Mouse (Mus musculus) E14TG2a.4 (cell line): Measurements from ENCODE around the gene Pde2a.

Experiments
- H3K27me3 ChIP-seq: 2 replicates; pipeline ENCODE4 v1.6.1; 2014; ENCODE audit warnings: low read length, control low read depth; ENCODE audit not compliant: insufficient read depth
- H3K36me3 ChIP-seq: 2 replicates; pipeline ENCODE4 v1.6.1; 2014; ENCODE audit warnings: low read length, control low read depth; ENCODE audit not compliant: insufficient read depth
- H3K4me1 ChIP-seq: replicated peaks from 2 replicates; pipeline ENCODE4 v1.6.1; 2014; ENCODE audit warnings: low read depth, low read length, control low read depth
- H3K4me3 ChIP-seq: replicated peaks from 2 replicates; pipeline ENCODE4 v1.5.1; 2014; ENCODE audit warnings: mild to moderate bottlenecking, low read length
- H3K9me3 ChIP-seq: 2 replicates; pipeline ENCODE4 v1.6.1; 2014; ENCODE audit warnings: low read length, control low read depth
- CTCF ChIP-seq: conservative IDR thresholded peaks from 2 replicates; pipeline ENCODE4 v1.5.1; 2014; ENCODE audit warnings: low read length
- NANOG ChIP-seq: IDR thresholded peaks from 2 replicates; pipeline ENCODE4 v1.6.1; 2014; ENCODE audit warnings: borderline replicate concordance, low read length, mixed read lengths
- POU5F1 ChIP-seq: IDR thresholded peaks from 2 replicates; pipeline ENCODE4 v1.6.1; 2014; ENCODE audit warnings: low read length, borderline replicate concordance

Pde2a gene

GRCm38 (mm10) chr7:101478099-101478498 is 56.6 kb downstream of the Pde2a start:
- H3K9me3 ChIP-seq, result peaks cover 6% of the 10 kb centered on the region; the same call in 1 of the 2 replicates
- no peaks in the 10 kb centered on the region for H3K36me3 ChIP-seq
- no peak for TF ChIP-seq NANOG
- TF ChIP-seq CTCF, result no peak
- TF ChIP-seq POU5F1, result no peak

GRCm38 (mm10) chr7:101479841-101480240 is 58.4 kb downstream of the Pde2a start:
- no peaks in the 10 kb centered on the region for H3K36me3 ChIP-seq
- H3K4me1 ChIP-seq, result peaks cover 29% of the 10 kb centered on the region
- peaks cover 6% of the 10 kb centered on the region; the same call in 1 of the 2 replicates for H3K9me3 ChIP-seq
- peaks cover 26% of the 10 kb centered on the region for H3K27me3 ChIP-seq
- no peak overlapping the region for H3K4me3 ChIP-seq
- TF ChIP-seq CTCF (no peak), POU5F1 (no peak), NANOG (no peak)

More at GRCm38 (mm10) chr7:101478099-101478498, 56.6 kb downstream of the Pde2a start:
- Histone ChIP-seq H3K4me3 (no peak overlapping the region), H3K4me1 (peaks cover 29% of the 10 kb centered on the region), H3K27me3 (peaks cover 14% of the 10 kb centered on the region; the same call in 1 of the 2 replicates)

- Histone ChIP-seq H3K36me3 (no peaks in the 10 kb centered on the region), H3K4me1 (peaks cover 29% of the 10 kb centered on the region), H3K27me3 (peaks cover 23% of the 10 kb centered on the region), H3K4me3 (no peak overlapping the region), H3K9me3 (peaks cover 6% of the 10 kb centered on the region; the same call in 1 of the 2 replicates)
- TF ChIP-seq NANOG (no peak), CTCF (no peak), POU5F1 (no peak)
Measured at GRCm38 (mm10) chr7:101480671-101481070, 59.2 kb downstream of the Pde2a start.

DNA sequence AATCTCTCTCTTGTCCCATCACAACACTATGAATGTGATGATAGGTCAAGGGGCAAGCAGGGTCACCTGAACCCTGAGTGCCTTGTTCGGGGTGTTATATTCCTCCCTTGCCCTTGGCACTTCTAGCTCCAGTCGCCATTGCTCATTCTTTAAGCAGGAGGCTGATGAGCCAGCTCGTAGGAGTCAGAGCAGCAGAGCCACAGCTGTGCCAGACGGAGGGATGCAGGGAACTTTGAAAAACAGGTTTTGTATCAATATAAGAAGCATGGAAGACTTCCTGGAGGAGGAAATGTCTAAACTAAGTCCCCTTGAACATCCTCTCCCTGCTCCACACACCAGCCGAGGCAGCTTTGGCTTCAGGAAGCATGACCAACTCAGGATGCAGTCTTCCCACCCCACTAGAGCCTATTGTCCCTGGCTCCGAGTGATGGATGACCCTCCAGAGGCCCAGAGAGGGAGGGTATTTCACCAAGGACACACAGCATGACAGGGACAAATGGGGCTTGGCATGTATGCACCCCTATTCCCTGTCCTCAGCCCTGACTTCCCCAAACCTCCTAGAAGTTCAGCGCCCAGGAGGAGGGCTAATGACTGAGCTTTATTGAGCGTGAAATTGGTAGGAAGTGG is 60.5 kb downstream of the Pde2a start:
- TF ChIP-seq CTCF, result no peak
- no peak for TF ChIP-seq NANOG
- TF ChIP-seq POU5F1, result no peak
- no peaks in the 10 kb centered on the region for H3K36me3 ChIP-seq
- peaks cover 6% of the 10 kb centered on the region; the same call in 1 of the 2 replicates for H3K9me3 ChIP-seq
- peaks cover 32% of the 10 kb centered on the region for H3K4me1 ChIP-seq
- H3K27me3 ChIP-seq, result peaks cover 14% of the 10 kb centered on the region
- no peak overlapping the region for H3K4me3 ChIP-seq

DNA sequence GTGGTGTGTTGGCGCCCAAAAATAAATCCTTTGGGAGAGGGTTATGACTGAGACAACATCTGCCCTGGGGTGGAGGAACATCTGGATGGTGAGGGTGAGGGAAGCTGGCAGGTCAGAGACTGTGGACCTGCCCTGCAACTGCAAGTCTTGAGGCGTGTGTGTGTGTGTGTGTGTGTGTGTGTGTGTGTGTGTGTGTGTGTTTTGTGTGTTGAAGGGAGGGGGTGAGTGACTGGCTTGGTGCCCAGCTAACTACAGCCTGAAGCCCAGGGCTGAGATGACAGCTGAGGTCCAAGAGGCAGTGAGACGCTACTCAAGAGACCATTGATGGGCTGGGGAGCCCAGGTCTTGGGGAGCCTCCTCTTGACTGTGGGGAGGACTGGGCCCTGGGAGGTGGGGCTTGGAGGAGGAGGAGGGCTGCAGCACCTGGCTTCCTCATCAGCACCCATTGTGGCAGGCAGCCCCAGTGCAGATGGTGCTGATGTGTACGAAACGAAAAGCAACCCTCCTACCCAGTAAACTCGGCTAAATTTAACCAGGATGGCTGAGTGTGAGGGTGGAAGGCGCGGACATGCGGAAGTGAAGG is 61.1 kb downstream of the Pde2a start:
- no peak overlapping the region for H3K4me3 ChIP-seq
- peaks cover 14% of the 10 kb centered on the region for H3K27me3 ChIP-seq
- H3K4me1 ChIP-seq, result peaks cover 37% of the 10 kb centered on the region
- TF ChIP-seq CTCF, result no peak
- TF ChIP-seq NANOG, result no peak
- H3K9me3 ChIP-seq, result peaks cover 6% of the 10 kb centered on the region; the same call in 1 of the 2 replicates
- H3K36me3 ChIP-seq, result no peaks in the 10 kb centered on the region

DNA sequence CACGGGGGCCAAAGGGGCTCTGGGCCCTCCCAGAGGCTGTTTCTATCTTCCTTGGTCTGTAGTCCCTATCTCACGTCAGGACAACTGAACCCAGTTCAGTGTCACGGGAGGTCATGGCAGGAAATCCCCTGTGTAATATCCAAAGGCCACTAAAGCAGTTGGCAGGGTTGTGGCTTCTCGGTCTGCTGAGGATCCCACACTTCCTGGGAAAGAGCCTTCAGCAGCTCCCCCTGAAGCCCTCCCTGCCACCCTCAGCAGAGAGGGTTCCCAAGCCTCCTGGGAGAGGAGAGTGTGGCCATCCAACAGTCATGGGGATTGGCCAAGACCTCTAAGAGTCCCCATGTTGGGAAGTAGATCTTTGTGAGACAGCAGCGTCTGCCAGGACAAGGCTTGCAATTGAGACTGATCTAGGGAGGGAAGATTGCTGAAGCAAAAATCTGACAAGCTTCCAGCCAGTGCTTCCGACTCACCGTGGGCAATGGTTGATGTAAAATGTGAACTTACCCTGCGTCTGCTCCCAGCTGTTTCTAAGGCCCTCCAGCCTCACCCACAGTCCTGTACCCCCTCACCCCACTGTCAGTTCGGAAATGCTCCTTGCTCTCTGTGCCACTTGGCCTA is 62.1 kb downstream of the Pde2a start:
- H3K4me1 ChIP-seq, result peaks cover 27% of the 10 kb centered on the region
- H3K27me3 ChIP-seq, result peaks cover 14% of the 10 kb centered on the region
- H3K9me3 ChIP-seq, result peaks cover 6% of the 10 kb centered on the region; the same call in 1 of the 2 replicates
- no peaks in the 10 kb centered on the region for H3K36me3 ChIP-seq
- TF ChIP-seq NANOG (no peak), POU5F1 (no peak), CTCF (no peak)
- H3K4me3 ChIP-seq, result no peak overlapping the region

- peaks cover 15% of the 10 kb centered on the region; the same call in 1 of the 2 replicates for H3K4me1 ChIP-seq
- no peak for TF ChIP-seq POU5F1
- TF ChIP-seq CTCF, result no peak
- TF ChIP-seq NANOG, result no peak
- H3K27me3 ChIP-seq, result peaks cover 14% of the 10 kb centered on the region
- no peaks in the 10 kb centered on the region for H3K9me3 ChIP-seq
- H3K36me3 ChIP-seq, result no peaks in the 10 kb centered on the region
- H3K4me3 ChIP-seq, result no peak overlapping the region
Measured at GRCm38 (mm10) chr7:101487102-101487501, 65.6 kb downstream of the Pde2a start.

- H3K36me3 ChIP-seq, result no peaks in the 10 kb centered on the region
- H3K27me3 ChIP-seq, result peaks cover 9% of the 10 kb centered on the region
- TF ChIP-seq CTCF, result no peak
- no peak for TF ChIP-seq NANOG
- TF ChIP-seq POU5F1, result no peak
- peaks cover 15% of the 10 kb centered on the region; the same call in 1 of the 2 replicates for H3K4me1 ChIP-seq
- no peak overlapping the region for H3K4me3 ChIP-seq
- H3K9me3 ChIP-seq, result no peaks in the 10 kb centered on the region
Measured at GRCm38 (mm10) chr7:101490952-101491351, 69.5 kb downstream of the Pde2a start.
